Mouse (Mus musculus) brain, embryonic 14.5 days (tissue): ENCODE measurements at regions not wholly inside any gene's neighbourhood (a gene's known extent, or its start where the extent isn't known, plus 50 kb on each side); places are given as distances from the start of the nearest gene placed in this dataset.

ENCODE experiments used
- CTCF ChIP-seq: fragments of 200-500 bp; IDR thresholded peaks from 2 replicates; pipeline ENCODE4 v1.5.1; 2012; ENCODE audit warnings: inconsistent platforms, mild to moderate bottlenecking, moderate library complexity, borderline replicate concordance; ENCODE audit not compliant: insufficient read depth, insufficient read length; ENCODE audit errors: extremely low read depth
- POLR2A ChIP-seq: fragments of 200-500 bp; IDR thresholded peaks from 2 replicates; pipeline ENCODE4 v1.6.1; 2012; ENCODE audit warnings: mild to moderate bottlenecking, inconsistent platforms, borderline replicate concordance; ENCODE audit not compliant: poor library complexity, insufficient read depth, insufficient read length, severe bottlenecking; ENCODE audit errors: extremely low read depth

DNA sequence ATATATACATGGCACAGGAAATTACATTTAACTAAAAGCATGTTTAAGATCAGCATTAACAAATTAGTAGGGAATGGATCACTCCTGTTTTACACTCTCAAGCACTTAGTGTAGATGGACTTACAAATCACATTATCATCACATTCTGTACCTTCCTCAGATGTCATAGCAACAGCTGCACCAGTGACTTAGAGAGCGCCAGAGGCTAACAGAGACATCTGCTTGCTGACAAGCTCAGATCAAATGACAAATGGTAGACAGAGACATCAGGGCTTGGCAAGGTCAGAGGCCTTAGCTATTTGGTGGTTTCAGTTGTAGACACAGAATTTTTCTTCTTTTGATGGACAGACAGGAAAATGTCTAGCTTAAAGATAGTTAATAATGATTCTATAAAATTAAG lies 897.5 kb upstream of the Slc10a2 start:
- TF ChIP-seq CTCF (no peak), POLR2A (no peak)
